Mouse (Mus musculus): ENCODE results near the gene Olfr332.
"Not testable (repeated sequence)": the region's sequence is repeated elsewhere in the genome, so short reads cannot be mapped to it uniquely, and the experiment has no call there.

Gene Olfr332

GRCm38 (mm10) chr11:58492455-58492854 is at the start of gene Olfr332:
Olfr332 (minus strand) TSS chr11:58492555.
- DNase-seq (ENCODE audit: low read depth, low spot score) = no peak

GRCm38 (mm10) chr11:58534736-58535135 is 42.4 kb upstream of the Olfr332 start, which contains the start of gene Olfr330:
Olfr330 (minus strand) TSS chr11:58534836.
- not testable (repeated sequence) for DNase-seq (ENCODE audit: low read depth, low spot score)

- DNase-seq (ENCODE audit: low read depth, low spot score) = not testable (repeated sequence)
Observed at GRCm38 (mm10) chr11:58519756-58520155, 27.4 kb upstream of the Olfr332 start.

GRCm38 (mm10) chr11:58518916-58519315 is 26.6 kb upstream of the Olfr332 start:
- DNase-seq (ENCODE audit: low read depth, low spot score) = not testable (repeated sequence)

GRCm38 (mm10) chr11:58509058-58509457 is 16.7 kb upstream of the Olfr332 start:
- DNase-seq (ENCODE audit: low read depth, low spot score) = not testable (repeated sequence)

GRCm38 (mm10) chr11:58502472-58502871 is 10.1 kb upstream of the Olfr332 start, which contains the start of gene Olfr331:
Olfr331 (minus strand) TSS chr11:58502572.
- not testable (repeated sequence) for DNase-seq (ENCODE audit: low read depth, low spot score)

GRCm38 (mm10) chr11:58499290-58499689 is 6.9 kb upstream of the Olfr332 start:
- DNase-seq (ENCODE audit: low read depth, low spot score) = no peak

- no peak for DNase-seq (ENCODE audit: low read depth, low spot score)
Observed at GRCm38 (mm10) chr11:58498761-58499160, 6.4 kb upstream of the Olfr332 start.

GRCm38 (mm10) chr11:58462170-58462569 is 30.2 kb downstream of the Olfr332 start, which contains the start of gene Olfr30:
Olfr30 (minus strand) TSS chr11:58462270.
- DNase-seq (ENCODE audit: low read depth, low spot score) = no peak

GRCm38 (mm10) chr11:58453592-58453991 is 38.8 kb downstream of the Olfr332 start:
- no peak for DNase-seq (ENCODE audit: low read depth, low spot score)

GRCm38 (mm10) chr11:58452759-58453158 is 39.6 kb downstream of the Olfr332 start, which contains the start of gene Lypd9:
Lypd9 (minus strand) TSS chr11:58452923.
- no peak for DNase-seq (ENCODE audit: low read depth, low spot score)

Measured in ES-CJ7 (cell line).